Mouse (Mus musculus) embryonic facial prominence, embryonic 15.5 days (tissue): ENCODE measurements around the gene Mapkapk3. TPM values are rescaled to one million over a fixed set of nuclear protein-coding genes. Genes with fewer than 3 reads are reported as not detected.

Source experiments
- ATAC-seq: fragments of 200-750 bp; cut with Nextera tagmentation; 2 replicates; pipeline ENCODE4 v1.8.0; 2017; ENCODE audit warnings: low read depth, moderate TSS enrichment; ENCODE audit not compliant: insufficient number of reproducible peaks, low FRiP score, low TSS enrichment
- H3K27ac ChIP-seq: fragments of 300-500 bp; sonication (generic); replicated peaks from 2 replicates; pipeline ENCODE4 v1.5.1; 2015; ENCODE audit warnings: mild to moderate bottlenecking, inconsistent platforms
- H3K27me3 ChIP-seq: fragments of 300-500 bp; sonication (generic); 2 replicates; pipeline ENCODE4 v1.6.1; 2015; ENCODE audit warnings: inconsistent platforms
- H3K36me3 ChIP-seq: fragments of 300-500 bp; sonication (generic); 2 replicates; pipeline ENCODE4 v1.6.1; 2015; ENCODE audit warnings: mild to moderate bottlenecking, inconsistent platforms
- H3K4me1 ChIP-seq: fragments of 300-500 bp; sonication (generic); 2 replicates; pipeline ENCODE4 v1.6.1; 2015; ENCODE audit warnings: inconsistent platforms
- H3K4me2 ChIP-seq: fragments of 300-500 bp; sonication (generic); replicated peaks from 2 replicates; pipeline ENCODE4 v1.6.1; 2015; ENCODE audit warnings: mild to moderate bottlenecking, inconsistent platforms
- H3K4me3 ChIP-seq: fragments of 300-500 bp; sonication (generic); replicated peaks from 2 replicates; pipeline ENCODE4 v1.5.1; 2015; ENCODE audit warnings: mild to moderate bottlenecking, inconsistent platforms
- H3K9ac ChIP-seq: fragments of 300-500 bp; sonication (generic); 2 replicates; pipeline ENCODE4 v1.6.1; 2015; ENCODE audit warnings: inconsistent platforms
- H3K9me3 ChIP-seq: fragments of 300-500 bp; sonication (generic); replicated peaks from 2 replicates; pipeline ENCODE4 v1.6.1; 2016; ENCODE audit warnings: inconsistent platforms
- WGBS: fragments of 180-500 bp; shearing (Covaris S2); methylation state at CpG from one replicate; pipeline ENCODE4 v1.1.7; 2015; 5-methylcytosine and 5-hydroxymethylcytosine counted together
- polyA plus RNA-seq: library from polyadenylated mRNA; unstranded; fragments of >200 nt; fragmentation: Nextera tagmentation; extraction: Ambion mirVana; gene quantifications from 2 replicates; pipeline ENCODE4 v1.2.1, GENCODE M21; 2015

Gene Mapkapk3
- 22.2 and 24.0 TPM in 2 replicates for polyA plus RNA-seq

GRCm38 (mm10) chr9:107289211-107290076, at the start of gene Mapkapk3:
Mapkapk3 (minus strand) TSS chr9:107289877.
- 2% methylated on average over 49 of the region's 49 CpGs for WGBS
- peak; percentile 78 for ATAC-seq
- Histone ChIP-seq H3K27me3 (0 out of 2 replicates have a peak, but pooled peaks cover 8% of the 10 kb centered on the region), H3K4me2 (peak within 1 kb of the TSS; percentile 94), H3K27ac (peak within 1 kb of the TSS; percentile 86), H3K4me3 (peak within 1 kb of the TSS; percentile 53), H3K9me3 (no peaks in the 10 kb centered on the region), H3K4me1 (peaks cover 20% of the 10 kb centered on the region), H3K36me3 (no peaks in the 10 kb centered on the region), H3K9ac (peak within 1 kb of the TSS; percentile 3)

GRCm38 (mm10) chr9:107338172-107338883, 48.7 kb upstream of the Mapkapk3 start, which contains the start of gene Hemk1:
Hemk1 (minus strand) TSS chr9:107338350.
- WGBS, result 3% methylated on average over 30 of the region's 30 CpGs
- H3K4me3 ChIP-seq, result peak within 1 kb of the TSS; percentile 63
- H3K27me3 ChIP-seq, result peaks cover 5% of the 10 kb centered on the region; the same call in 1 of the 2 replicates
- peaks cover 12% of the 10 kb centered on the region for H3K4me1 ChIP-seq
- H3K9ac ChIP-seq, result peak within 1 kb of the TSS; percentile 59
- H3K36me3 ChIP-seq, result 0 out of 2 replicates have a peak, but pooled peaks cover 6% of the 10 kb centered on the region
- peak within 1 kb of the TSS; percentile 88 for H3K4me2 ChIP-seq
- ATAC-seq, result peak; percentile 41
- no peaks in the 10 kb centered on the region for H3K9me3 ChIP-seq
- H3K27ac ChIP-seq, result peak within 1 kb of the TSS; percentile 72

GRCm38 (mm10) chr9:107336386-107336785, 46.7 kb upstream of the Mapkapk3 start:
- peaks cover 5% of the 10 kb centered on the region; the same call in 1 of the 2 replicates for H3K27me3 ChIP-seq
- no peak overlapping the region for H3K4me3 ChIP-seq
- WGBS, result 87% methylated on average over 6 of the region's 6 CpGs
- H3K9ac ChIP-seq, result no peak overlapping the region
- H3K4me2 ChIP-seq, result no peak overlapping the region
- no peak overlapping the region for H3K27ac ChIP-seq
- H3K36me3 ChIP-seq, result 0 out of 2 replicates have a peak, but pooled peaks cover 6% of the 10 kb centered on the region
- no peak for ATAC-seq
- H3K9me3 ChIP-seq, result no peaks in the 10 kb centered on the region
- peaks cover 12% of the 10 kb centered on the region for H3K4me1 ChIP-seq

GRCm38 (mm10) chr9:107335909-107336308, 46.2 kb upstream of the Mapkapk3 start:
- Histone ChIP-seq H3K9me3 (no peaks in the 10 kb centered on the region), H3K4me2 (no peak overlapping the region), H3K4me3 (no peak overlapping the region), H3K27ac (no peak overlapping the region), H3K9ac (no peak overlapping the region), H3K4me1 (peaks cover 12% of the 10 kb centered on the region), H3K27me3 (0 out of 2 replicates have a peak, but pooled peaks cover under 1% of the 10 kb centered on the region), H3K36me3 (0 out of 2 replicates have a peak, but pooled peaks cover 6% of the 10 kb centered on the region)
- no peak for ATAC-seq
- WGBS, result 7% methylated on average over 5 of the region's 5 CpGs

- peaks cover 12% of the 10 kb centered on the region for H3K4me1 ChIP-seq
- WGBS, result 83% methylated on average over 5 of the region's 5 CpGs
- no peak overlapping the region for H3K27ac ChIP-seq
- 0 out of 2 replicates have a peak, but pooled peaks cover 6% of the 10 kb centered on the region for H3K36me3 ChIP-seq
- no peaks in the 10 kb centered on the region for H3K27me3 ChIP-seq
- H3K4me3 ChIP-seq, result no peak overlapping the region
- no peak overlapping the region for H3K9ac ChIP-seq
- ATAC-seq, result no peak
- no peak overlapping the region for H3K4me2 ChIP-seq
- H3K9me3 ChIP-seq, result no peaks in the 10 kb centered on the region
These were observed 45.4 kb upstream of the Mapkapk3 start for GRCm38 (mm10) chr9:107335046-107335445.

GRCm38 (mm10) chr9:107334356-107334755, 44.7 kb upstream of the Mapkapk3 start:
- 63% methylated on average over 6 of the region's 6 CpGs for WGBS
- ATAC-seq, result no peak
- H3K9ac ChIP-seq, result no peak overlapping the region
- peaks cover 12% of the 10 kb centered on the region for H3K4me1 ChIP-seq
- no peak overlapping the region for H3K4me3 ChIP-seq
- no peaks in the 10 kb centered on the region for H3K9me3 ChIP-seq
- H3K4me2 ChIP-seq, result no peak overlapping the region
- H3K27ac ChIP-seq, result no peak overlapping the region
- H3K36me3 ChIP-seq, result 0 out of 2 replicates have a peak, but pooled peaks cover 6% of the 10 kb centered on the region
- H3K27me3 ChIP-seq, result no peaks in the 10 kb centered on the region

GRCm38 (mm10) chr9:107333686-107334085, 44.0 kb upstream of the Mapkapk3 start:
- H3K27ac ChIP-seq, result no peak overlapping the region
- H3K4me1 ChIP-seq, result peaks cover 9% of the 10 kb centered on the region
- no peaks in the 10 kb centered on the region for H3K9me3 ChIP-seq
- H3K9ac ChIP-seq, result no peak overlapping the region
- H3K27me3 ChIP-seq, result no peaks in the 10 kb centered on the region
- 80% methylated on average over 2 of the region's 2 CpGs for WGBS
- ATAC-seq, result no peak
- H3K4me3 ChIP-seq, result no peak overlapping the region
- no peak overlapping the region for H3K4me2 ChIP-seq
- 0 out of 2 replicates have a peak, but pooled peaks cover 8% of the 10 kb centered on the region for H3K36me3 ChIP-seq

GRCm38 (mm10) chr9:107330791-107331190, 41.1 kb upstream of the Mapkapk3 start:
- H3K4me2 ChIP-seq, result no peak overlapping the region
- no peak for ATAC-seq
- no peaks in the 10 kb centered on the region for H3K27me3 ChIP-seq
- H3K9ac ChIP-seq, result no peak overlapping the region
- 84% methylated on average over 6 of the region's 6 CpGs for WGBS
- H3K36me3 ChIP-seq, result 0 out of 2 replicates have a peak, but pooled peaks cover 15% of the 10 kb centered on the region
- no peak overlapping the region for H3K4me3 ChIP-seq
- no peaks in the 10 kb centered on the region for H3K9me3 ChIP-seq
- H3K4me1 ChIP-seq, result no peaks in the 10 kb centered on the region
- H3K27ac ChIP-seq, result no peak overlapping the region

- Histone ChIP-seq H3K4me2 (no peak overlapping the region), H3K4me3 (no peak overlapping the region), H3K36me3 (0 out of 2 replicates have a peak, but pooled peaks cover 9% of the 10 kb centered on the region), H3K4me1 (0 out of 2 replicates have a peak, but pooled peaks cover 5% of the 10 kb centered on the region), H3K9me3 (no peaks in the 10 kb centered on the region), H3K27ac (no peak overlapping the region), H3K27me3 (no peaks in the 10 kb centered on the region), H3K9ac (no peak overlapping the region)
- no peak for ATAC-seq
- WGBS, result 88% methylated on average over 16 of the region's 16 CpGs
These were observed 38.4 kb upstream of the Mapkapk3 start for GRCm38 (mm10) chr9:107327879-107328620.

GRCm38 (mm10) chr9:107325904-107326303, 36.2 kb upstream of the Mapkapk3 start:
- H3K9me3 ChIP-seq, result no peaks in the 10 kb centered on the region
- H3K36me3 ChIP-seq, result 0 out of 2 replicates have a peak, but pooled peaks cover 9% of the 10 kb centered on the region
- H3K9ac ChIP-seq, result no peak overlapping the region
- 0 out of 2 replicates have a peak, but pooled peaks cover 5% of the 10 kb centered on the region for H3K4me1 ChIP-seq
- H3K27ac ChIP-seq, result no peak overlapping the region
- no peak overlapping the region for H3K4me2 ChIP-seq
- no peak for ATAC-seq
- no peak overlapping the region for H3K4me3 ChIP-seq
- no peaks in the 10 kb centered on the region for H3K27me3 ChIP-seq
- 76% methylated on average over 7 of the region's 7 CpGs for WGBS
